Mouse (Mus musculus) hematopoietic stem cell, adult 5-6 weeks (primary cell): Measurements from ENCODE around the gene Hmgxb4. TPM values are rescaled to one million over a fixed set of nuclear protein-coding genes. Genes with fewer than 3 reads are reported as not detected.

Experiments
- ATAC-seq, 2 experiments: fragments of 125-278 bp in 1 of 2; replicated peaks in 1 of 2; 2 replicates each; pipeline ENCODE4 v1.8.0; 2016 to 2017; ENCODE audit warnings: inconsistent platforms in 2 of 2, mild to moderate bottlenecking in 2 of 2, moderate number of reproducible peaks in 2 of 2, low read depth in 1 of 2, moderate TSS enrichment in 1 of 2; ENCODE audit not compliant: low FRiP score in 2 of 2, poor library complexity in 2 of 2, severe bottlenecking in 2 of 2, insufficient read depth in 1 of 2, low TSS enrichment in 1 of 2
- total RNA-seq: library from RNA; stranded (forward); fragments of 172-1452, 232-1000 nt; gene quantifications from 2 replicates; pipeline ENCODE4 v1.2.3, GENCODE M21; 2017

Hmgxb4 gene
- total RNA-seq, 1 experiment from 2014 or later, result 88.5 TPM

GRCm38 (mm10) chr8:75053342-75053741 lies 60.2 kb downstream of the Hmgxb4 start:
- ATAC-seq, result no peak

GRCm38 (mm10) chr8:75055673-75056072 lies 62.5 kb downstream of the Hmgxb4 start:
- peak in 1 of 2 experiments; percentile 43; a peak in 1 of 4 replicates for ATAC-seq

- ATAC-seq, result no peak
Measured at GRCm38 (mm10) chr8:75060022-75060421, 66.9 kb downstream of the Hmgxb4 start.

- ATAC-seq, result no peak
Measured at GRCm38 (mm10) chr8:75060815-75061214, 67.7 kb downstream of the Hmgxb4 start.

- ATAC-seq, result no peak
Measured at GRCm38 (mm10) chr8:75063290-75063689, 70.1 kb downstream of the Hmgxb4 start.

- no peak for ATAC-seq
Measured at GRCm38 (mm10) chr8:75064790-75065189, 71.6 kb downstream of the Hmgxb4 start.

- ATAC-seq, result no peak
Measured at GRCm38 (mm10) chr8:75067287-75067686, 74.1 kb downstream of the Hmgxb4 start.

- ATAC-seq, result no peak
Measured at GRCm38 (mm10) chr8:75070297-75070696, 77.1 kb downstream of the Hmgxb4 start.

GRCm38 (mm10) chr8:75071627-75072346 lies 78.6 kb downstream of the Hmgxb4 start:
- peak; percentile 80 to 87 for ATAC-seq

- ATAC-seq, result no peak
Measured at GRCm38 (mm10) chr8:75074876-75075275, 81.7 kb downstream of the Hmgxb4 start.

- ATAC-seq, result no peak
Measured at GRCm38 (mm10) chr8:75078215-75078614, 85.1 kb downstream of the Hmgxb4 start.

GRCm38 (mm10) chr8:75078851-75079250 lies 85.7 kb downstream of the Hmgxb4 start:
- ATAC-seq, result no peak

Other genes with a start within 250 kb of the Hmgxb4 start
- gene Isx, start 120.2 kb upstream of the Hmgxb4 start, total RNA-seq, result not detected in 2 replicates
- gene Tom1, start 40.3 kb downstream of the Hmgxb4 start, total RNA-seq, result 8.2 and 23.8 TPM in 2 replicates
- gene Hmox1, start 100.3 kb downstream of the Hmgxb4 start, total RNA-seq, result 2.6 and 8.8 TPM in 2 replicates
- 183 and 185 TPM in 2 replicates for gene Mcm5, start 116.2 kb downstream of the Hmgxb4 start, total RNA-seq
- gene Rasd2, start 220.6 kb downstream of the Hmgxb4 start, total RNA-seq, result 0.15 TPM in 1 of 2 replicates, not detected in the other